Mouse (Mus musculus): ENCODE results near the gene Hsph1. TPM values are rescaled to one million over a fixed set of nuclear protein-coding genes. Genes with fewer than 3 reads are reported as not detected.

Hsph1 gene
- polyA plus RNA-seq, 1 experiment from 2014 or later: 54.1 TPM

DNA sequence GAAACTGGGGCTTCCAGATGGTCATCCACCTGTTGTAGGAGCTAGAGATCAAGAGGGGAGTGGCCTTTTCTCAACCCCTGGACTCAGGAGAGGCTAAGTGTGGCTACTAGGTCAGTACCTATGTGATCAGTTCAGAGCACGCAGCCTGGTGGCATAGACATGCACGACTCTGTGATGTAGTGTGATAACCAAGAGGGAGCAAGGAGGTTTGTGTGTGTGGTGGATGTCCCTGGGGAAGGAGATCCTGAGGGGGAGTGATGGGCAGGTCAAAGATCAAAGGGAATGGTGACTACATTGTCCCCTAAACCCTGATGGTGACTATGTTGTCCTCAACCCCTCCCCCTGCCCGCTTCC is 24.0 kb downstream of the Hsph1 start:
- 81% methylated on average over 3 of the region's 3 CpGs for WGBS
- Histone ChIP-seq H3K9ac (no peak overlapping the region), H3K9me3 (no peaks in the 10 kb centered on the region), H3K36me3 (peaks cover 5% of the 10 kb centered on the region; the same call in 1 of the 2 replicates), H3K27me3 (replicated peaks) (no peaks in the 10 kb centered on the region), H3K27ac (no peak overlapping the region), H3K4me2 (no peak overlapping the region), H3K4me1 (no peaks in the 10 kb centered on the region), H3K4me3 (replicated peaks) (no peak overlapping the region)
- no peak for ATAC-seq (ENCODE audit: insufficient read depth, low FRiP score, low read depth)

- no peak for ATAC-seq (ENCODE audit: insufficient read depth, low FRiP score, low read depth)
- Histone ChIP-seq H3K36me3 (peaks cover under 1% of the 10 kb centered on the region; the same call in 1 of the 2 replicates), H3K9me3 (no peaks in the 10 kb centered on the region), H3K27ac (no peak overlapping the region), H3K9ac (no peak overlapping the region), H3K27me3 (replicated peaks) (no peaks in the 10 kb centered on the region), H3K4me3 (replicated peaks) (no peak overlapping the region), H3K4me2 (no peak overlapping the region), H3K4me1 (no peaks in the 10 kb centered on the region)
- 60% methylated on average over 16 of the region's 16 CpGs for WGBS
These were observed 24.6 kb downstream of the Hsph1 start for GRCm38 (mm10) chr5:149611476-149612164.

- ATAC-seq (ENCODE audit: insufficient read depth, low FRiP score, low read depth): no peak
- Histone ChIP-seq H3K36me3 (no peaks in the 10 kb centered on the region), H3K4me3 (replicated peaks) (no peak overlapping the region), H3K9me3 (no peaks in the 10 kb centered on the region), H3K9ac (no peak overlapping the region), H3K4me2 (no peak overlapping the region), H3K27me3 (replicated peaks) (no peaks in the 10 kb centered on the region), H3K4me1 (no peaks in the 10 kb centered on the region), H3K27ac (no peak overlapping the region)
- 78% methylated on average over 8 of the region's 8 CpGs for whole genome bisulfite sequencing
These were observed 29.0 kb downstream of the Hsph1 start for GRCm38 (mm10) chr5:149607083-149607720.

DNA sequence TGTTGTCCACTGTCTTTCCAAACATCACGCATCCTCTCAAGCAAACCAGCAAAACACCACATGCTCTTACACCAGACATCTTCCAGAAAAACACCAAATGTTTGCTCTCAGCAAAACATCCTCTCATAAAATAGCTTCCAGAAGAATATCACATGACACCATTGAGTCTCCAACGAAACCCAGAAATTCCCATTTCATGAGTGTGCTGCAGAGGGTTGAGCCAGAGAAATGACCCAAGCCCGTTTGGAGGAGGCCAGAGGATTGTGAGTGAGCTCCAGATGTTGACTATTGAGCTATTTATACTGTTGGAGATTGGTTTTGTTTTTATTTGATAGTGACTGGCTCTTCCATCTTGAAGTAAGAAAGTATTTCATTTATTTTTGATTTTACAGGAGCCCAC is 32.9 kb downstream of the Hsph1 start:
- Histone ChIP-seq H3K27ac (no peak overlapping the region), H3K36me3 (no peaks in the 10 kb centered on the region), H3K9me3 (no peaks in the 10 kb centered on the region), H3K4me1 (no peaks in the 10 kb centered on the region), H3K9ac (no peak overlapping the region), H3K4me3 (replicated peaks) (no peak overlapping the region), H3K4me2 (no peak overlapping the region), H3K27me3 (replicated peaks) (no peaks in the 10 kb centered on the region)
- 67% methylated on average over 3 of the region's 3 CpGs for WGBS
- no peak for ATAC-seq (ENCODE audit: insufficient read depth, low FRiP score, low read depth)

- no peak overlapping the region for H3K4me3 ChIP-seq (replicated peaks)
- H3K36me3 ChIP-seq: no peaks in the 10 kb centered on the region
- H3K27ac ChIP-seq: no peak overlapping the region
- no peaks in the 10 kb centered on the region for H3K9me3 ChIP-seq
- no peaks in the 10 kb centered on the region for H3K27me3 ChIP-seq (replicated peaks)
- no peak for ATAC-seq (ENCODE audit: insufficient read depth, low FRiP score, low read depth)
- no peak overlapping the region for H3K4me2 ChIP-seq
- H3K9ac ChIP-seq: no peak overlapping the region
- H3K4me1 ChIP-seq: no peaks in the 10 kb centered on the region
- 93% methylated on average over 3 of the region's 3 CpGs for WGBS
These were observed 34.2 kb downstream of the Hsph1 start for GRCm38 (mm10) chr5:149601996-149602395.

DNA sequence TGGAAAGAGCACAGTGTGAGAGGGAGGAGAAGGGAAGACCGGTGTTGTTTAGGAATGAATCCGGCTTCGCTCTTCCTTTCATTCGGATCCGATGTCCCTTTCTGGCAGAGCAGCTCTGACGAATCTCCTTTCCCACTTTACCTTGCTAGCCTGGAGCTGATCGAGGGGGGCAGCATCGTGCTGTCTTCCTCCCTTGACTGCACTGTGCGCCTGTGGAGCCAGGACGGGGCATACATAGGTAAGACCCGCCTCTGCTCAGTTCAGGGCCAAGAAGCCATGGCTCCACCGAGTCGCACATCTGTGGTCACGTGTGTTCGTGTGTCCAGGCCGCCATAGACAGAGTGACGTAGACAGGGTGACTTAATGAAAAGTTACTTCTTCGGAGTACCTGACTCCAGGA is 38.8 kb downstream of the Hsph1 start:
- H3K9me3 ChIP-seq: no peaks in the 10 kb centered on the region
- no peaks in the 10 kb centered on the region for H3K36me3 ChIP-seq
- H3K27me3 ChIP-seq (replicated peaks): no peaks in the 10 kb centered on the region
- WGBS: 48% methylated on average over 18 of the region's 18 CpGs
- H3K27ac ChIP-seq: no peak overlapping the region
- no peaks in the 10 kb centered on the region for H3K4me1 ChIP-seq
- no peak overlapping the region for H3K4me2 ChIP-seq
- no peak for ATAC-seq (ENCODE audit: insufficient read depth, low FRiP score, low read depth)
- H3K4me3 ChIP-seq (replicated peaks): no peak overlapping the region
- no peak overlapping the region for H3K9ac ChIP-seq

GRCm38 (mm10) chr5:149594215-149594614 is 42.0 kb downstream of the Hsph1 start:
- no peaks in the 10 kb centered on the region for H3K36me3 ChIP-seq
- no peak overlapping the region for H3K4me3 ChIP-seq (replicated peaks)
- H3K4me1 ChIP-seq: no peaks in the 10 kb centered on the region; the same call in 1 of the 2 replicates
- no peaks in the 10 kb centered on the region for H3K27me3 ChIP-seq (replicated peaks)
- H3K4me2 ChIP-seq: no peak overlapping the region
- no peak overlapping the region for H3K9ac ChIP-seq
- no peak overlapping the region for H3K27ac ChIP-seq
- 87% methylated on average over 3 of the region's 3 CpGs for WGBS
- no peaks in the 10 kb centered on the region for H3K9me3 ChIP-seq
- ATAC-seq (ENCODE audit: insufficient read depth, low FRiP score, low read depth): no peak

DNA sequence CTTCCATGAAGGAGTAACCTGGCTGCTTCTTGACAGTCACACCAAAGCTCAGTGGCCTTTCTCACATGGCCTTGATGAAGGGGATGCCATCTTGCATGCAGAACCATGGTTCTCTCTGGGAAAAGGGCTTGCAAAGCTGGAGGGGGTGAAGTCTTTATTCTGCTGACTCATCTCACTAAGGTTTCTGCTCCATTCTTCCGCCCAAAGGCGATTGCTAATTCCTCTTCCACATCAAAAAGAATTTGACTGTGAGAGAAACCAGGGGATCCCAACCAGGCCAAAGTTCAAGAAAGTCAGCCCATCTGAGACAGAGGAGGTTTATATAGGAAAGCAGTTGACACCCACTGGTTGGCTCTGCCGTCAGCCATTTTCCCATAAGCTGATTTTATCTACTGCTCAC is 46.2 kb downstream of the Hsph1 start:
- Histone ChIP-seq H3K9ac (no peak overlapping the region), H3K4me3 (replicated peaks) (no peak overlapping the region), H3K36me3 (no peaks in the 10 kb centered on the region), H3K27me3 (replicated peaks) (no peaks in the 10 kb centered on the region), H3K9me3 (no peaks in the 10 kb centered on the region), H3K4me2 (no peak overlapping the region), H3K27ac (no peak overlapping the region), H3K4me1 (no peaks in the 10 kb centered on the region; the same call in 1 of the 2 replicates)
- ATAC-seq (ENCODE audit: insufficient read depth, low FRiP score, low read depth): no peak
- WGBS: 47% methylated on average over 3 of the region's 3 CpGs

- Histone ChIP-seq H3K9ac (no peak overlapping the region), H3K4me2 (no peak overlapping the region), H3K36me3 (no peaks in the 10 kb centered on the region), H3K4me1 (no peaks in the 10 kb centered on the region; the same call in 1 of the 2 replicates), H3K9me3 (no peaks in the 10 kb centered on the region), H3K4me3 (replicated peaks) (no peak overlapping the region), H3K27me3 (replicated peaks) (no peaks in the 10 kb centered on the region), H3K27ac (no peak overlapping the region)
- 49% methylated on average over 7 of the region's 7 CpGs for WGBS
- ATAC-seq (ENCODE audit: insufficient read depth, low FRiP score, low read depth): no peak
These were observed 47.2 kb downstream of the Hsph1 start for GRCm38 (mm10) chr5:149588814-149589534.

DNA sequence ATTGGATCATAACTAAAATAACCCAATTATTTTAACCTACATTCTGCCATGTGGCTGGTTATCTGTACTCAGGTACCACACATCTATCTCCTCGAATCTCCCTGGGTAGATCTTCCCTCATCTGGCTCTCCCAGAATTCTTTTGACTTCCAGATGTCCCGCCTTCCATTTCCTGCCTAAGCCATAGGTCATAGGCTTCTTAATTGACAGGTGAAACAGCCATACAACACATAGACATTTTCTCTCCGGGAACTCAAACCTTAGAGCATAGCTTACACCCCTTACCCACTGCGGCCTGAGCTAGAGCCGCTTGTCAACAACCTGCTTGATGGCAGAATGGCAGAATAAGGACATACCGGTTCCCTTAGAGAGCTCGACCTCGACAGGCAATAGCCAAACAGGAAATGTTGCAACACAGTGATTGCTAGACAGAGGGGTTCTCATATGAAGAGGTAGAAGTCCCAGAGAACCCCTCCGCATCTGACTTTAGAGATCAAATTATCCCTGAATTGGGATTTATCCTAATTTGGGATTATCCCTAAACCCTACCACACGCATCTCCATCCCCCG is 48.8 kb downstream of the Hsph1 start:
- Histone ChIP-seq H3K9ac (no peak overlapping the region), H3K4me2 (no peak overlapping the region), H3K4me3 (replicated peaks) (no peak overlapping the region), H3K27ac (no peak overlapping the region), H3K27me3 (replicated peaks) (no peaks in the 10 kb centered on the region), H3K4me1 (no peaks in the 10 kb centered on the region; the same call in 1 of the 2 replicates), H3K9me3 (no peaks in the 10 kb centered on the region), H3K36me3 (no peaks in the 10 kb centered on the region)
- WGBS: 80% methylated on average over 11 of the region's 11 CpGs
- ATAC-seq (ENCODE audit: insufficient read depth, low FRiP score, low read depth): no peak

GRCm38 (mm10) chr5:149585910-149586309 is 50.3 kb downstream of the Hsph1 start:
- no peak for ATAC-seq (ENCODE audit: insufficient read depth, low FRiP score, low read depth)
- Histone ChIP-seq H3K9me3 (no peaks in the 10 kb centered on the region), H3K4me2 (no peak overlapping the region), H3K27ac (no peak overlapping the region), H3K4me1 (no peaks in the 10 kb centered on the region; the same call in 1 of the 2 replicates), H3K4me3 (replicated peaks) (no peak overlapping the region), H3K9ac (no peak overlapping the region), H3K36me3 (no peaks in the 10 kb centered on the region), H3K27me3 (replicated peaks) (no peaks in the 10 kb centered on the region)
- 66% methylated on average over 10 of the region's 10 CpGs for WGBS

DNA sequence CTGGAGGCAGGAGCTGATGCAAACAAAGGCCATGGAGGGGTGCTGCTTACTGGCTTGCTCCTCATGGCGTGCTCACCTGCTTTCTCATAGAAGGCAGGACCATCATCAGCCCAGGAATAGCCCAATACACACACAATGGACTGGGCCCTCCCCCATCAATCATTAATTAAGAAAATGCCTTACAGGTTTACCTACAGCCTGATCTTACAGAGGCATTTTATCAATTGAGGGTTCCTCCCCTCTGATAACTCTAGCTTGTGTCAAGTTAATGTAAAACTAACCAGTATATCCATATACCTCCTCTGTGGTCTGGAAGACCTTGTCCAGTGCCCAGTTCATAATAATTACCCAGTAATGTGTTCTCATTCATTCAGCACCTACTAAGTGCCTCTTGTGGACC is 50.9 kb downstream of the Hsph1 start:
- Histone ChIP-seq H3K27ac (no peak overlapping the region), H3K4me3 (replicated peaks) (no peak overlapping the region), H3K4me2 (no peak overlapping the region), H3K9ac (no peak overlapping the region), H3K36me3 (no peaks in the 10 kb centered on the region), H3K4me1 (no peaks in the 10 kb centered on the region; the same call in 1 of the 2 replicates), H3K27me3 (replicated peaks) (no peaks in the 10 kb centered on the region), H3K9me3 (no peaks in the 10 kb centered on the region)
- WGBS: 63% methylated on average over 1 of the region's 1 CpGs
- ATAC-seq (ENCODE audit: insufficient read depth, low FRiP score, low read depth): no peak
